Mouse (Mus musculus) G1E-ER4 (cell line): ENCODE measurements around the gene Prim2. TPM values are rescaled to one million over a fixed set of nuclear protein-coding genes. Genes with fewer than 3 reads are reported as not detected.

Experiments used
- GATA1 ChIP-seq: IDR thresholded peaks from one replicate; pipeline ENCODE4 v1.8.0; 2012; ENCODE audit warnings: low read length, inconsistent platforms
- polyA plus RNA-seq: library from polyadenylated mRNA; stranded (reverse); fragments of >175 nt; gene quantifications from 2 replicates; pipeline ENCODE4 v1.2.3, GENCODE M21; 2012

Prim2 gene
- polyA plus RNA-seq, 1 experiment, result 5.5 TPM

- peak; percentile 93 for TF ChIP-seq GATA1
Measured at GRCm38 (mm10) chr1:33541708-33542107, 127.9 kb downstream of the Prim2 start.

GRCm38 (mm10) chr1:33537948-33538347 lies 131.6 kb downstream of the Prim2 start:
- no peak for TF ChIP-seq GATA1

GRCm38 (mm10) chr1:33536272-33537004 lies 133.2 kb downstream of the Prim2 start:
- no peak for TF ChIP-seq GATA1

DNA sequence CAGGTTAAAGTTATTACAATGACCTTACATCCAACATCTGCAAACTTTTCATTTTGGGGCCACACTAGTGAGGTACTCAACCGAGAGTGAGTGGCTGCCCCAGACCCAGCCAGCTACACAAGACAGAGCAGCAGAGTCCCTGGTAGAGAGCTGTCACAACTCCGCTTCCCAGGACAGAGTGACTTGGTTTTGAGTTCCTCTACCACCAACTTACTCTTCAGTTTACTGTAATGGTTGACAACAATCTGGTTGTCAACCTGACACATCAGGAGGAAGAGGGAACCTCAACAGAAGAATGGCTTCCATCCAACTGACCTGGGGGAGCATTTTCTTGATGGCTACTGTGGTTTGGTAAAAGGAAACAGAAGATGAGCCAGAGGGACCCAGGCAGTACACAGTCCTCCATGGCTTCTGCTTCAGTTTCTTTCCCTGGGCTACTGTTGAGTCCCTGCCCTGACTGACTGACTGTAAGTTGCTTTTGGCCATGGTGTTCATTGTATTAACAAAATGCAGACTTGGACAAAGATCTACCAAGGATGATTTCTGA lies 134.4 kb downstream of the Prim2 start:
- no peak for TF ChIP-seq GATA1

- no peak for TF ChIP-seq GATA1
Measured at GRCm38 (mm10) chr1:33531860-33532259, 137.7 kb downstream of the Prim2 start.

GRCm38 (mm10) chr1:33531097-33531856 lies 138.3 kb downstream of the Prim2 start:
- no peak for TF ChIP-seq GATA1

DNA sequence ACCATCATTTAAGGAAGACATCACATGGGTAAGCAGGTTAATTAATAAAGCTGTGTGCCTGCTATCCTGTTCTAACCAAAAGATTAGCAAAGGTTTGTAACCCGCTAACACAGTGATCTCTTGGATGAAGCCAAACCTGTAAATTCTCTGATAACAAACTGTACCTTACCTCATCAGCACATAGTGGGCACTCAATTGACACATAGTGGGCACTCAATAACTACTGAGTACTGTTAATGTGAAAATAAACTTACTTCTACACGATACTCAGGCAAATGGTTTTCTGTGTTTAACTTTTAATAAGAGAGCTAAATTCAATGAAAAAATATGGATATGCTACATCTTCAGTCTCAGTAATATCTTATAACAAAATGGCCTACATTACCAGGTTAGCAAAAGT lies 139.1 kb downstream of the Prim2 start:
- TF ChIP-seq GATA1, result no peak

DNA sequence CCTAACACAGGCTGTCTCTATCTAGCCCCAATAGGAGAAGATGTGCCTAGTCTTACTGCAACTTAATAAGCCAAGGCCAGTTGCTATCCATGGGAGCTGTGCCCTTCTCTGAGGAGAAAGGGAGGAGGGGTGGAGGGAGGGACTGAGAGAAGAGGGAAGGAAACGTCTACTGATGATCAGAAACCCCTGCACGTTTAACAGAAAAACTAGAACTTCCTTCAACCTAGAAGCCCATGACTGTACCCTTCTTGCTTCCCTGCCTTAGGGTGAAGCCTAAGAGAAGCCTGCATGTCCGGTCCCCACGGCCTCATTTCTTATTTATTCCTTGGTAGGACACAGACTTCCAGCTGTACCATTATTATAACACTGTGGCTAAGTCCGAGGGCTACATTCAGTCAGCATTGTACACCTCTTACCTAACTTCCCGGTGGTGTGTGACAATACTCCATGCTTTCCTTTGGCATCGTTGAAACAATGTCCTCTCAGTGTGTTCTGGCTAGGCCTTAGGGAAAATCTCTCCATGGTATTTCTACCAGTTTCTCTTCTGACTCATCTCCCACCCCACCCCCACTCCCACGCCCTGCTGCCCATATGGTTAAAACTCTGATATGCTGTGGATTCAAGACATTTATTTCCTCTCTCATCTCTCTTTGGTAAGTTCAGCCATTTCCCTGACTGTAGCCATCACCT lies 139.9 kb downstream of the Prim2 start:
- TF ChIP-seq GATA1, result no peak

- no peak for TF ChIP-seq GATA1
Measured at GRCm38 (mm10) chr1:33527352-33527863, 142.2 kb downstream of the Prim2 start.

DNA sequence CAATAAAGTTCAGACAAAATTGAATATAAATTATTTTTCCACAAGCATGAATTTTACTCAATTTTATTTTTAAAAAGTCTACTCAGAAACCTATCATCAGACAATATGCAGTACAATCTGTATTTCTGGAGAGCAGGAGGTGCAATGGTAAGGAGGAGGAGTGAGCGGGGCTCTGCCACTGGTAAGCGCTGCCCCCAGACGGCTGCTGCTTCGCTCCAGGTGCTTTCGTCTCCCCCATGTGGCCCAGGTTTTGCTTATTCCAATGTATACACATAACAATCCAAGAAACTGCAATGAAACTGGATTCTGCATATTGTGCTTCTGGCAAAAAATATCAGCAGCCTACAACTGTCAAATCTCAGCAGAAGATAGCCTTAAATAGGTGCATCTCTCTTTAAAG lies 146.4 kb downstream of the Prim2 start:
- TF ChIP-seq GATA1, result no peak

- no peak for TF ChIP-seq GATA1
Measured at GRCm38 (mm10) chr1:33515124-33515523, 154.5 kb downstream of the Prim2 start.

- TF ChIP-seq GATA1, result no peak
Measured at GRCm38 (mm10) chr1:33511310-33511709, 158.3 kb downstream of the Prim2 start.

DNA sequence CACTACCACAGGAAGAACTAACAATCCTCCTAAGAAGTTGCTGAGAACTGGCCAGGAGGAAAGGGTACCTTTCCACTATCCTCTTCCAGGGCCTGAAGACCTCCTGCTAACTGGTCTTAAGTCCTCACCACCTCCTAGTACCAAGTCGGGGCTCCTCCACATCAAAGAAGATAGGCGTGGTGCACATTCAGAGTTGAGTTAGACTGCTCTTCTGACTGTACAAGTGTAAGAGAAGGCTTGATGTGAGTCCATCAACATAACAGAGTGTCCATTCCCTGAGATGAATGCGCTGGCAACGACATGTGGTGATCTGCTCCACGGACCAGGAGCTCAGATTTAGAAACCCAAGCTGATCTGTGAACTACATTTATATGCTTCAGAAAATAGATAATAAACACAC lies 165.2 kb downstream of the Prim2 start:
- no peak for TF ChIP-seq GATA1

GRCm38 (mm10) chr1:33502890-33503289 lies 166.7 kb downstream of the Prim2 start:
- TF ChIP-seq GATA1, result no peak

GRCm38 (mm10) chr1:33502298-33502697 lies 167.3 kb downstream of the Prim2 start:
- no peak for TF ChIP-seq GATA1

DNA sequence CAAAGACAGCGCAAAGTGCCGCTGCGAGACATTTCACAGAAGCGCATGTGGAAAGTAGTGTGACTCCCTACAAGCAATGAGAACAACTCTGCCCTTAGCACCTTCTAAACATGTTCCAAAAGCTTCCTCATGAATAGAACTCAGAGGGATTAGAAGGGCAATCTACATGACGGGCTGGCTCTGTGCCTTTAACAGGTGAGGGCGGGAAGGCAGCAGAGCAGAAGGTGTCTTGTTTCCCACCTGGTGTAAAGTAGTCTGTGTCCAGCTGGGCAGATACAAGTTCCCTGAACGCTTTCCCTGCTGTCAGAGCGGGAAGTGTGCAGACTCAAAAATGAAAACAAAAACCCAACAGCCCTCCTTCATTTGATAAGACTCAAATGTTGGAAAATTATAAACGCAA lies 169.5 kb downstream of the Prim2 start:
- no peak for TF ChIP-seq GATA1
